Mouse (Mus musculus) myocyte (in vitro differentiated cells): ENCODE results near the gene Larp1. TPM values are rescaled to one million over a fixed set of nuclear protein-coding genes. Genes with fewer than 3 reads are reported as not detected.

ENCODE experiments used
- H3K27me3 ChIP-seq: one replicate; pipeline ENCODE4 v1.6.1; 2011; ENCODE audit not compliant: control insufficient read depth, insufficient read depth, insufficient read length
- H3K36me3 ChIP-seq: one replicate; pipeline ENCODE4 v1.6.1; 2011; ENCODE audit not compliant: control insufficient read depth, insufficient read depth
- H3K4me2 ChIP-seq: one replicate; pipeline ENCODE4 v1.6.1; 2011; ENCODE audit warnings: low read depth, control low read depth
- H3K4me3 ChIP-seq: one replicate; pipeline ENCODE4 v1.5.1; 2011; ENCODE audit warnings: mild to moderate bottlenecking, control low read depth, moderate library complexity
- H3K79me2 ChIP-seq: one replicate; pipeline ENCODE4 v1.6.1; 2011; ENCODE audit not compliant: control insufficient read depth, insufficient read depth
- H3ac ChIP-seq: one replicate; pipeline ENCODE4 v1.6.1; 2011; ENCODE audit not compliant: control insufficient read depth, insufficient read length
- CEBPB ChIP-seq: IDR thresholded peaks from 2 replicates; pipeline ENCODE4 v1.6.1; 2011; ENCODE audit warnings: mild to moderate bottlenecking, moderate library complexity; ENCODE audit not compliant: poor library complexity, insufficient read depth, severe bottlenecking
- E2F4 ChIP-seq: IDR thresholded peaks from one replicate; pipeline ENCODE4 v1.6.1; 2011; ENCODE audit warnings: mild to moderate bottlenecking, control low read depth, moderate library complexity; ENCODE audit not compliant: insufficient read depth
- MAX ChIP-seq: IDR thresholded peaks from one replicate; pipeline ENCODE4 v1.6.1; 2011; ENCODE audit warnings: low read depth, mild to moderate bottlenecking, control low read depth
- MYOD1 ChIP-seq, 3 experiments: IDR thresholded peaks; one replicate each; pipeline ENCODE4 v1.6.1; 2011; ENCODE audit warnings: control low read depth in 2 of 3, low read depth in 2 of 3, mild to moderate bottlenecking in 2 of 3, moderate library complexity in 1 of 3; ENCODE audit not compliant: insufficient read length in 2 of 3, control insufficient read depth in 1 of 3
- MYOG ChIP-seq, 3 experiments: IDR thresholded peaks; one replicate each; pipeline ENCODE4 v1.6.1; 2011; ENCODE audit warnings: control low read depth in 2 of 3, low read depth in 2 of 3, mild to moderate bottlenecking in 2 of 3; ENCODE audit not compliant: insufficient read length in 2 of 3, control insufficient read depth in 1 of 3, insufficient read depth in 1 of 3
- POLR2A ChIP-seq: IDR thresholded peaks from one replicate; pipeline ENCODE4 v1.6.1; 2011; ENCODE audit warnings: low read depth, mild to moderate bottlenecking, control low read depth, moderate library complexity; ENCODE audit not compliant: insufficient read length
- POLR2AphosphoS2 ChIP-seq: IDR thresholded peaks from one replicate; pipeline ENCODE4 v1.6.1; 2011; ENCODE audit warnings: low read depth, control low read depth; ENCODE audit not compliant: insufficient read length
- REST ChIP-seq: IDR thresholded peaks from one replicate; pipeline ENCODE4 v1.6.1; 2011; ENCODE audit warnings: mild to moderate bottlenecking, control low read depth, moderate library complexity; ENCODE audit not compliant: insufficient read depth, insufficient read length
- SRF ChIP-seq: IDR thresholded peaks from one replicate; pipeline ENCODE4 v1.6.1; 2011; ENCODE audit warnings: low read depth; ENCODE audit not compliant: control insufficient read depth, insufficient read length
- TCF12 ChIP-seq: IDR thresholded peaks from one replicate; pipeline ENCODE4 v1.6.1; 2011; ENCODE audit warnings: mild to moderate bottlenecking, control low read depth; ENCODE audit not compliant: poor library complexity, insufficient read depth, severe bottlenecking
- TCF3 ChIP-seq: IDR thresholded peaks from one replicate; pipeline ENCODE4 v1.6.1; 2011; ENCODE audit warnings: low read depth, control low read depth; ENCODE audit not compliant: insufficient read length
- USF1 ChIP-seq: IDR thresholded peaks from one replicate; pipeline ENCODE4 v1.6.1; 2011; ENCODE audit warnings: low read depth, mild to moderate bottlenecking, control low read depth, moderate library complexity
- polyA plus RNA-seq: library from polyadenylated mRNA; unstranded; fragments of >200 nt; fragmentation: generic; extraction: Trizol; gene quantifications from one replicate; pipeline ENCODE4 v1.2.1, GENCODE M21; 2012; ENCODE audit warnings: missing spikeins

Gene Larp1
- polyA plus RNA-seq, 1 experiment = 67.6 TPM

DNA sequence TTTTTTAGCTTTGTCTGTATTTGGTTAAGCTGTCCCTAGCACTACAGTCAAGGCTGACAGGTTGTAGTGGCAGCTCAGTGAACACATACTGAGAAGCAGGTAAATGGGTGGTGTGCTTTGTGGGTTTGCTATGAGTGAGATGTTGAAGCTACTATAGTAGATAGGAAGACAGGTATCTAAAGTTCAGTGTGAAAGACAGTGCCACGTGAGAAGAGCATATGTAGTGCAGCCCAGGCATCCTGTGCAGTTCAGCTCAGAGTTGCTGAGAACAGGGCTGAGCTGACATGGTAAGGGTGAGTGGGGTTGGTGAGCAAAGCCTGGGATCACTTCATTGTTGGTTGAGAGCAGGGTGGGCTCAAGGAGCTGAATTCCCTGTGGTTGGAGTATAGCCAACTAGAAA lies 8.6 kb downstream of the Larp1 start:
- H3K79me2 ChIP-seq = peaks cover 100% of the 10 kb centered on the region
- no peak overlapping the region for H3K4me2 ChIP-seq
- no peaks in the 10 kb centered on the region for H3K36me3 ChIP-seq
- TF ChIP-seq CEBPB (no peak), MAX (no peak), SRF (no peak), POLR2AphosphoS2 (no peak), E2F4 (no peak), MYOD1 (IDR thresholded peaks at IDR 0.05; ENCODE audit: control insufficient read depth in 1 of 3, insufficient read length in 2 of 3, low read depth in 2 of 3) (no peak), POLR2A (no peak), REST (no peak), TCF3 (no peak), MYOG (IDR thresholded peaks at IDR 0.05; ENCODE audit: control insufficient read depth in 1 of 3, insufficient read depth in 1 of 3, insufficient read length in 2 of 3, low read depth in 2 of 3) (no peak), TCF12 (no peak), USF1 (no peak)
- H3K27me3 ChIP-seq = no peaks in the 10 kb centered on the region
- no peak overlapping the region for H3K4me3 ChIP-seq
- no peak overlapping the region for H3ac ChIP-seq

DNA sequence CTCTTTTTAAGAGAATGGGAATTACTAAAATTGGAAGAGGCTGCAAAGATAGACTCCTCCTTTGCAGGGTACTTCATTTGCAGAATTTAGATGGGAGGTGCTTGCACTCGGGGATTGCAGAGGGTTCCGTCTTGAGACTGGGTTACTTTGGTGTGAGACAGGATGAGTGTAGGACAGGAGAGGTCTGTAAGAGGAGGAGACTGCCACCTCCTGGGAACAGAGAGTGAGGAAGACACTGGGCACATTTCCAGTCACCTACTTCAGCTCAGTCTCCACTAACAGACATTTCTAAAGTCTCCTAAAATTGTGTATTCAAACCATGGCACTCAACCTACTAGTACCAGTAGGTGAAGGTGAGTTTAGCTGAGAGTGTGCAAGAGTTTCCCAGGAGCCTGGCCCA lies 9.4 kb downstream of the Larp1 start:
- no peak overlapping the region for H3K4me3 ChIP-seq
- TF ChIP-seq TCF3 (no peak), SRF (no peak), MYOG (IDR thresholded peaks at IDR 0.05; ENCODE audit: control insufficient read depth in 1 of 3, insufficient read depth in 1 of 3, insufficient read length in 2 of 3, low read depth in 2 of 3) (no peak), REST (no peak), MAX (no peak), POLR2A (no peak), TCF12 (no peak)
- no peak overlapping the region for H3K4me2 ChIP-seq
- no peak overlapping the region for H3ac ChIP-seq
- peaks cover 99% of the 10 kb centered on the region for H3K79me2 ChIP-seq
- no peaks in the 10 kb centered on the region for H3K36me3 ChIP-seq
- H3K27me3 ChIP-seq = no peaks in the 10 kb centered on the region

DNA sequence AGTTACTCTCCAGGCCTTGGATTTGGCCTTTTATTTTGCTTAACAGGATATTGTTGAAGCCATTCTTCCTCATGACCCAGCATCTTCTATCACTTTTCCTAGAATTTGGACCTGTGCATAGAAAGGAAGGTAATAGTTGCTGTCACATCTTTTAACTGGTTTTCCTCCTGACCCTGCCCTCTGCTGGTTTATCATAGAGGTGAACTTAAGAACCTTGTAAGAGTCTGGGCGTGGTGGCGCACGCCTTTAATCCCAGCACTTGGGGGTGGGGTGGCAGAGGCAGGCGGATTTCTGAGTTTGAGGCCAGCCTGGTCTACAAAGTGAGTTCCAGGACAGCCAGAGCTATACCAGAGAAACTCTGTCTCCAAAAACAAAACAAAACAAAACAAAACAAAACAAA lies 9.8 kb downstream of the Larp1 start:
- TF ChIP-seq USF1 = no peak
- TF ChIP-seq MYOD1 (IDR thresholded peaks at IDR 0.05; ENCODE audit: control insufficient read depth in 1 of 3, insufficient read length in 2 of 3, low read depth in 2 of 3) = no peak
- no peak for TF ChIP-seq E2F4
- no peak for TF ChIP-seq CEBPB
- TF ChIP-seq MAX = no peak
- TF ChIP-seq TCF12 = no peak
- H3K4me2 ChIP-seq = no peak overlapping the region
- no peaks in the 10 kb centered on the region for H3K27me3 ChIP-seq
- no peaks in the 10 kb centered on the region for H3K36me3 ChIP-seq
- H3K4me3 ChIP-seq = no peak overlapping the region
- no peak overlapping the region for H3ac ChIP-seq
- H3K79me2 ChIP-seq = peaks cover 99% of the 10 kb centered on the region

DNA sequence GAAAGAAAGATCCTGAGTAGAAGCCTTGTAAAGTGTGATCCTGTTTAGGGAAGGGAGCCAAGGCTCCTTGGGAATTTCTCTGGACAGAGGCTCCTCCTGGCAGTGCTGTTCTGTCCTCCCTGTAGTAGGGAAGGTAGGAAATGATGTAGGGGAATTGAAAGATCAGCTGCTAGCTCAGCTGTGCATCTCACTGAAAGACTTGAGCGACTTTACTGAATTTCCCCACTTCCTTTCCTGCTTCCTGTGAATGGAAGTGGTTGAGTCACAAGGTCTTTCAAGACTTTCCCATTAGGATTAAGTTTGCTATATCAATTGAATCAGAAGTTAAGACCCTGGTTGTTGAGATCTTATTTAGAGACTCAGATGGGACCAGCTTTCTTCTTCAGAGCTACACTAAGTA lies 12.2 kb downstream of the Larp1 start:
- Histone ChIP-seq H3ac (no peak overlapping the region), H3K36me3 (no peaks in the 10 kb centered on the region), H3K27me3 (no peaks in the 10 kb centered on the region), H3K4me3 (no peak overlapping the region), H3K79me2 (peaks cover 99% of the 10 kb centered on the region), H3K4me2 (peak overlapping the region; percentile 15)
- no peak for TF ChIP-seq POLR2AphosphoS2

DNA sequence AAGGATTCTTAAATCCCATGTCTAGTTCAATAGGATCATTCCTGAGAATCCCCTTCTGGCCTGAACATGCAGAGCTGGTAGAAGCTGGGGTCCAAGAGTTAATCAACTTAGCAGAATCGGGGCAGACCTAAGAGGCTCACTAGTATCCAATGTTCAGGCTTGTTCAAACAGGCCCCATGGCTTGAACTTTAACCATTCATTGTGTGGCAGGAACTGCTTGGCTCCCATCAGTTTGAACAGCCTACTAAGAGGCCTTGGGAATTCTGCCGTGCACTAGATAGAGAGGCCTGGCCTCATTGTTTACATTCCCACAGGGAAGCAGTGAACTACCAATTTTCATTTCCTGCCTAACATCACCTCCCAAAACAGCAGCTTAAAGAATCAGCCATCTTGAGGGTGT lies 12.8 kb downstream of the Larp1 start:
- TF ChIP-seq CEBPB (no peak), USF1 (no peak), MAX (no peak), TCF3 (no peak), TCF12 (no peak), MYOD1 (IDR thresholded peaks at IDR 0.05; ENCODE audit: control insufficient read depth in 1 of 3, insufficient read length in 2 of 3, low read depth in 2 of 3) (no peak), REST (no peak), MYOG (IDR thresholded peaks at IDR 0.05; ENCODE audit: control insufficient read depth in 1 of 3, insufficient read depth in 1 of 3, insufficient read length in 2 of 3, low read depth in 2 of 3) (no peak), E2F4 (no peak), POLR2AphosphoS2 (no peak), SRF (no peak), POLR2A (no peak)
- Histone ChIP-seq H3K27me3 (no peaks in the 10 kb centered on the region), H3K4me2 (peak overlapping the region; percentile 15), H3K36me3 (no peaks in the 10 kb centered on the region), H3K79me2 (peaks cover 99% of the 10 kb centered on the region), H3ac (no peak overlapping the region), H3K4me3 (no peak overlapping the region)

DNA sequence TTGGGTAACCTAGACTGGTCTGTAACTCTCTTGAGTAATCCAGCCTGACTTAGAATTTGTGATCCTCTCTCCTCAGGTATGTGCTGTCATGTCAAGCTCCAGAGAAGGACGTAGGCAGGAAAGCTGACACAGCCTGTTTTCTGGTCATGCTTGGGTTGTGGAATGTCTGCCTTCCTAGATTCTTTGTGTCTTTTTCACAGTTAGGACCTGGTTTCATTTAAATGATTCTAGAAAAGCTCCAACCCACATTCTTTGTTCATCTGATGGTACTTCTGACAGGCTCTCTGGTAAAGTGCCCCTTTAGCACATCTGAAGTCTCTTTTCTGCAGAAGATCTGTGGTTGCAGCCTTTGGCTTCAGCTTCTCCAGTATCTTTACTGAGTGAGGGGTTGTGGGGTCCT lies 15.4 kb downstream of the Larp1 start:
- Histone ChIP-seq H3K79me2 (peaks cover 99% of the 10 kb centered on the region), H3K27me3 (no peaks in the 10 kb centered on the region), H3K4me3 (no peak overlapping the region), H3ac (no peak overlapping the region), H3K4me2 (peak overlapping the region; percentile 43), H3K36me3 (no peaks in the 10 kb centered on the region)
- TF ChIP-seq USF1 = no peak
- no peak for TF ChIP-seq CEBPB
- TF ChIP-seq MAX = no peak
- TF ChIP-seq POLR2AphosphoS2 = no peak
- no peak for TF ChIP-seq TCF12
